Mouse (Mus musculus): ENCODE data around the gene Slco3a1. TPM values are rescaled to one million over a fixed set of nuclear protein-coding genes. Genes with fewer than 3 reads are reported as not detected.

Gene Slco3a1
- total RNA-seq, 2 experiments from 2014 or later = 3.5 to 3.8 TPM

- no peak for ATAC-seq (ENCODE audit: poor library complexity, severe bottlenecking)
These were observed 233.9 kb downstream of the Slco3a1 start for GRCm38 (mm10) chr7:74320635-74321034.

- ATAC-seq (ENCODE audit: poor library complexity, severe bottlenecking) = no peak
These were observed 238.6 kb downstream of the Slco3a1 start for GRCm38 (mm10) chr7:74315836-74316435.

- ATAC-seq (ENCODE audit: poor library complexity, severe bottlenecking) = no peak
These were observed 240.3 kb downstream of the Slco3a1 start for GRCm38 (mm10) chr7:74314276-74314675.

- ATAC-seq (ENCODE audit: poor library complexity, severe bottlenecking) = no peak
These were observed 241.1 kb downstream of the Slco3a1 start for GRCm38 (mm10) chr7:74313279-74314105.

- no peak for ATAC-seq (ENCODE audit: poor library complexity, severe bottlenecking)
These were observed 243.0 kb downstream of the Slco3a1 start for GRCm38 (mm10) chr7:74311536-74311935.

- no peak for ATAC-seq (ENCODE audit: poor library complexity, severe bottlenecking)
These were observed 250.8 kb downstream of the Slco3a1 start for GRCm38 (mm10) chr7:74303611-74304300.

GRCm38 (mm10) chr7:74303081-74303480, 251.5 kb downstream of the Slco3a1 start:
- ATAC-seq (ENCODE audit: poor library complexity, severe bottlenecking) = no peak

GRCm38 (mm10) chr7:74286531-74286930, 268.0 kb downstream of the Slco3a1 start:
- ATAC-seq (ENCODE audit: poor library complexity, severe bottlenecking) = no peak

- no peak for ATAC-seq (ENCODE audit: poor library complexity, severe bottlenecking)
These were observed 274.2 kb downstream of the Slco3a1 start for GRCm38 (mm10) chr7:74280371-74280770.

GRCm38 (mm10) chr7:74279356-74279755, 275.2 kb downstream of the Slco3a1 start:
- ATAC-seq (ENCODE audit: poor library complexity, severe bottlenecking) = no peak

GRCm38 (mm10) chr7:74270089-74270394, 284.5 kb downstream of the Slco3a1 start:
- no peak for ATAC-seq (ENCODE audit: poor library complexity, severe bottlenecking)

GRCm38 (mm10) chr7:74269283-74270088, 285.1 kb downstream of the Slco3a1 start:
- no peak for ATAC-seq (ENCODE audit: poor library complexity, severe bottlenecking)

- no peak for ATAC-seq (ENCODE audit: poor library complexity, severe bottlenecking)
These were observed 287.9 kb downstream of the Slco3a1 start for GRCm38 (mm10) chr7:74266511-74267168.

- no peak for ATAC-seq (ENCODE audit: poor library complexity, severe bottlenecking)
These were observed 298.3 kb downstream of the Slco3a1 start for GRCm38 (mm10) chr7:74256291-74256690.

GRCm38 (mm10) chr7:74252066-74252465, 302.5 kb downstream of the Slco3a1 start:
- ATAC-seq (ENCODE audit: poor library complexity, severe bottlenecking) = no peak

GRCm38 (mm10) chr7:74241236-74241635, 313.3 kb downstream of the Slco3a1 start:
- ATAC-seq (ENCODE audit: poor library complexity, severe bottlenecking) = no peak

- no peak for ATAC-seq (ENCODE audit: poor library complexity, severe bottlenecking)
These were observed 314.0 kb downstream of the Slco3a1 start for GRCm38 (mm10) chr7:74240459-74241172.
